Mouse (Mus musculus) megakaryocyte-erythroid progenitor cell, adult 5-6 weeks (primary cell): ENCODE data around the gene Macrod2. TPM values are rescaled to one million over a fixed set of nuclear protein-coding genes. Genes with fewer than 3 reads are reported as not detected.

Source experiments
- ATAC-seq: replicated peaks from 2 replicates; pipeline ENCODE4 v1.8.0; 2016; ENCODE audit warnings: mild to moderate bottlenecking, inconsistent platforms; ENCODE audit not compliant: severe bottlenecking, poor library complexity, low FRiP score, low TSS enrichment
- total RNA-seq, 2 experiments: library from RNA; stranded (forward) in 1 of 2; stranded (reverse) in 1 of 2; fragments of 200-1000, 215-1000 nt in 1 of 2; fragments of >200 nt in 1 of 2; fragmentation: Nextera tagmentation in 1 of 2; gene quantifications; 2 replicates each; pipeline ENCODE4 v1.2.3; 2014 to 2017

Gene Macrod2
- total RNA-seq, 2 experiments from 2014 or later: 7.4 to 10.8 TPM

DNA sequence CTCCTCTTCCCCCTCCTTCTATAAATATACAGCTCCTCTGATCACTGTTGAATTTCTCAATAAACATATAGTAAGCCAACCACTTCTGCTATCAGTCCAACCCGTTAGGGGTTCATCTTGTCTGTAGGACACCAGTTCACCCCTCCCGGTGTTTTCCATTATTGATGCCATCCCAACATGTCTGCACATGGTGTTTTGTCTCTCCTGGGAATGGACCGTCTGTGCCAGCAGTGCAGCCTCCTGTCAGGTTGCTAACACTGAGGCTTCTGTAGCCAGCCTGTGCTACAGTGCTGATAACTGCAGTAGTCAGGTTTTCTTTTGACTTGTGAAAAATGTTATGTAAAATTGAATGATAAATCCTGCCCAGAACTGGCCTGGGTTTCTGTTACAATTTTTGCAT lies 1928.0 kb downstream of the Macrod2 start:
- no peak for ATAC-seq

DNA sequence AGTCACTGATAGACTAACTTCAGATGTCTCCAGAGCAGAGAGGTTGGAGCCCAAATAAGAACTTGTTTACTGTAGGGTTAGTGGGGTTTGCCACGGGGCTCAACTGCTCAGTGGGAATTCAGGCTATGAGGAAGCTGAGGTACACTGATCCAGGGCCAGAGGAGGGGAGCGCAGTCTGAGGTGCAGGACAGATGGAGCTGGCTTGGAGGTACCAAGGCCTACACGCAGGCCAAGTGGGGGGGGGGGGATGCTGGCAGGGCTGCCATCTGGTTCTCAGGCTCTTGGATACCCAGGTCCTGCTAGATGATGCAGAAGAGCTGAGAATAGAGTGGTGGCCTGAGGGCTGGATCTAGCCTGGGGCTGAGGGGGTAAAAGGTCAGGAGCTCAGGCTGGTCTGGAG lies 1931.6 kb downstream of the Macrod2 start:
- ATAC-seq: no peak

DNA sequence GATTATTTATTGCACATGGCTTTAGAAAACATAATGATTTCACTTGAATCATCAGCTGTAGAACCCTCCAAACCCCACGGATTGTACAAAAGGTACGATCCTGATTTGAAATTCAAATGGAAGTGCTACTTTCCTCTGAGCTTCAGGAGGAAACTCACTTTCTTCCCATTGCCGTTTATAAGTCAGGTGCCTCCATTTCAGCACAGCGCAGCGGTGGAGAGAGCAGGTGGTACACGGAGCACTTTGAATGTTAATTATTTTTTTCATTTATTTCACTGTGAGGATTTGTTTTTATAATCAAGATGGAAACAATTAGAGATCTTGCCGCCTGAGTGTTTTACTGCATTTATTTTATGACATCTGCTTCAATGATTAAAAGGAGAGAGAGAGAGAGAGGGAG lies 1934.7 kb downstream of the Macrod2 start:
- ATAC-seq: no peak

DNA sequence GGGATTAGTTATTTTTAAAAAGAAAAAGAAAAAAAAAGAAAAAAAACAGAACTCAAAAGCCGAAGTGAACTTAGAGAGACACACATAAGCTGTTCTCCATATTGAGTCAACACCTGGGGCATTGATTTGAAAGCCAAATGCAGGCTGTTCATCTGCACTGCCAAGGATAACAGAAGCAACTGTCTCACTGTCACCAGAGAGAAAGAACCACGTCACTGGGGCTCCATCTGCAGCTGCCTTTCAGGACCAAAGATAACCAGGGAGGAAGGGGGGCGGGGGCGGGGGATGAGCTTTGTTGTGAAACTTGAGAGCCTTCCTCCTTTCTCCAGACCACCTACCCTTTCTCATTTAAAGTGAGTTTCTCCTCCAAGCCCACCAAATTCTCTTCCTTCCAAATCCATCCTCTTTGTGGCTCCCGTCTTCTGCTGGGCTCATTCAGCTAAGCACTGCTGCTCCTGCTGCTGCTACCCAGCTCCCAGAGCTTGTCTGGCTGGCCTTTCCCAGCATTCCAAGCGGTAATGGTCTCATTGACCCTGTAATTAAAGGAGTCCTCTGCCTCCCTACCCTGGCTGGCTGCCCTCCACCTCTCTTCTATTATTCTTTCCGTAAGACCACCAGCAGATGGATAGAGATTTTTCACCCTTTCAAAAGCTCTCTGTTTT lies 1939.5 kb downstream of the Macrod2 start:
- no peak for ATAC-seq

DNA sequence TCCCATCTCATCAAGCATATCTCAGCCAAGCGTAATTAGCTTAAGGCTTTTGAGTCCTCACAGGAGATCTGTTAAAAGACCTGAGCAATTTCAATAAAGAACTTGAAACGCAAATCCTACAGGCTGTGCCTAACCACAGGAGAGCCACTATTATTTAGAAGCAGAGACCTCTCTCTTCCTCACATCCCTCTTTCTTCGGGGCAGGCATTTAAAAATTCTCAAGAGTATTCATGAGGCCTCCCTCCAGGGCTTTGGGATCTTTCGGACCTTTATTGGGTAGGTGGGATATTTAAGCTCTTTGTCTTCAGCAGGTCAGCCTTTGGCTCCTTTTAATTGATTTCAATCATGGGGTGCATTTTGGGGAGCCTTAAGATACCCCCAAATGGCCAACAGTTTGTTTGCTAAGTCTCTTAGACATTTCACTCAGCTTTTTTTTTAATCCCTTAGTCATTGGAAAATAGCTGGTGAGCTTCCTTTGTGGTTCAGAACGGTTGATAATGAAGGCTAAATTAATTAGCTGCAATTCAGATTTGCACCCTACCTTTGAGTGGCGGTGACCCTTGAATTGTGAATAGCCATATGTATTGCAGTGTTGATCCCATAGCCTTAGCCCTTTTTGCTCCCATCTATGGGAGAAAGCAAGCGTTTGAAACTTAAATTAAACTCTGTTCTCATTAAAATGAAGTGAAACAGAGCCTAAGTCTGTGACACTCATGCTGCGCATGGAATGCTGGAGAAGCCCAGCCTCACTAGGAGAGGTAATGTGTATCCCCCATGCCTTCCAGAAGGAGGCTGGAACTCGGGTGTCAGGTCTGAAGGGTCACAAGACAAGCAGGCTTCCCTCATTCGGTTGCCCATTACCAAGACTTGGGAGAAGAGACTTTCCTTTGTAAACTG lies 1940.2 kb downstream of the Macrod2 start:
- no peak for ATAC-seq

DNA sequence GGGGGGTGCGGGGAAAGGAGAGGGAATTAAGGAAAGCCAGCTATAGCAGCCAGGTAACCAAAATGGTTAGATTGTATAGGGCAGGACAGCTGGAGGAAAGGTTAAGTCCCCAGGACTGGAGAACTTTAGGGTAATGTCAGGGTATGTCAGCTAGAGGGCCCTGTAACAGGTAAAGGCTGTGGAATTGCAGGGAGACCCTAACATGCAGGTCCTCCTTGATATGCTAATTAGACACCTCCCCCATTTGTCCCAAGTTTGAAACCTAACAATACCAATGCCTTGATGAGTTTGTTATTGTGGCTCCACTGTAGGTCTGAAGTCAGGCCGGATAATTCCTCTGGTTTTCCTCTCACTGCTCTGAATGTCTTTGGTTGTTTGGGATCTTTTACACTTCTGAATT lies 1948.9 kb downstream of the Macrod2 start:
- no peak for ATAC-seq

DNA sequence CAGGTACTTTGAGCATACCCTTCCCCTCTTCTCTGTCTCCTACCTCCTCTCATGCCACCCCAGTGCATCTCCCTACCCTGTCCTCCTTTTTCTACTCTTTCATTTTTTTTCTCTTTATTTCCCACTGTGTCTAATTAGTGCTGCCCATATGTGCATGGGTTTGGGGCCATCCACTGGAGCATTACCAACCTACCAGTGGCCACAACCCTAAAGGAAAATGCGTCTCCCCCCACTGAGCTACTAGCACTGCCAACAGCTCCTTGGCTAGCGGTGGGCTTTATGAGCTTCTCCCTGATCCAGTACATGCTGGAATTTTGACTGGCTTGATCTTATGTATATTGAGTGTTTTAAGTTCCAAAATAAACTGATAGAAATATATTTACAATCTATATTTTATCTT lies 1949.6 kb downstream of the Macrod2 start:
- ATAC-seq: no peak

DNA sequence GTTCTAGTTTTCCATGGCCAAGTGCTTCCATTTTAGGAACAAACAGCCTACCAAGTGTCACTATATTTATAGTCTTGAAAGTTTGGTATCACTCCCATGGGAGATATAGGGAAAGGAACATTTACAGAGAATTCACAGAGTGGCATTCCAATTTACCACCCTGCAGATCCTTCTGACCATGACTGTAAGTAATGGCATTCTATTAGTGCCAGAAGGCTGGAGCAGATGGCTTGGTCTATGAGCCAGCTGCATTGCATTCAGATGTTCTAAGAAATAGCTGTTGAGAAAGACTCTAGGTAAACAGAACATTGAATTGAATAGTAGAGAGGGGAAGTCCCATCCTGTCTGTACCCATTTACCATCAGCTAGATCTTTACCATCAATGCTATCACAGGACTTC lies 1954.7 kb downstream of the Macrod2 start:
- ATAC-seq: no peak

DNA sequence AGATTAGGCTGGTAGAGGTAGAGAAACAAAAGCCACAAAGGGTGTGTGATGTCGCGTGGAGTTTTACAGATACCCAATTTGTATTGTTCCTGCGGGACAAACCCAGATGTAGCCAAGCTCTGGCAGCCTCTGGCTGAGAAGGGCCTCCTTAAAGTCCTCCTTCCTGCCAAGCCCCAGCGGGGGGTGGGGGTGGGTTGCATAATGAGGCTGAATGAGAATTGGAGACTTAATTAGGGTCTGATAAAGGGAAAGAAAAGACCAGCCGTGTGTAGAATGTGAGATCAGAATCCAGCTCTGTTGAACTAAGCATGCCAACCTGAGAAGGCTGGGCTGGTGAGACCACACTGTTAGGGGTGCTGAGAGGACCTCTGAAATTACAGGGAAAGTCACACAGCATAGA lies 1967.8 kb downstream of the Macrod2 start:
- ATAC-seq: no peak

DNA sequence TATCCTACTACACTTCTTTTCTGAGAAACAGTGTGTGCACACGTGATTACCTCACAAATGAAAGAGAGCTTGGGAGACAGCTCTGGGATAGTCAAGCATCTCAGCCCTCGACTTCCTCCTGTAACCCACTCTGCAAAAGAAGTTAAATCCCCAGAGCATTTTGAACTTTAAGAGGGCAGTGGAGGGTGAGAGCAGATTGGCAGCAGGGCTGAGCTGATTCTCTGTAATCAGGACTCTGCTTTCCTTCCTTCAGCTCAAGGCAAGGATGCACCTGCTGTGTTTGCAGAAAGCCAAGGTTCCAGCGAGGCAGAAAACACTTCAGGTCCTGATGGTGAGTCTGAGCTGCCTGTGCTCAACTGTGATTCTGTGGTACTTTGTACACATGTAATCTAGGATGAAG lies 1978.9 kb downstream of the Macrod2 start:
- ATAC-seq: no peak

DNA sequence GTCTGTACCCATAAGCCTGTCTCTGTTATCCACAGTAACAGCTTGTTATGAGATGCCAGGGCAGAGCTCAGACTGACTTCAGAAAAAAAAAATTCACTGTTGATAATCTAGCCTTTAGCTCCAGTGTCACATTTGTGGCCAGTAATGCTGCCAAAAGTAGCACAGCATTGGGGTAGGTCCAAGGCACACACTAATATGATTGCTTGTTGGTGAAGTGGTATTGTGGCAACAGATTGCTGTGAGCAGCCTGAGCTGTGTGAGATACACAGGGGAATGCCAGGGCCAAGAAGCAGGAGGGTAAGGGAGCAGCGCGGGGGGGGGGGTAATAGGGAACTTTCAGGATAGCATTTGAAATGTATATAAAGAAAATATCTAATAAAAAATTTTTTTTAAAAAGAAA lies 1985.5 kb downstream of the Macrod2 start:
- no peak for ATAC-seq

DNA sequence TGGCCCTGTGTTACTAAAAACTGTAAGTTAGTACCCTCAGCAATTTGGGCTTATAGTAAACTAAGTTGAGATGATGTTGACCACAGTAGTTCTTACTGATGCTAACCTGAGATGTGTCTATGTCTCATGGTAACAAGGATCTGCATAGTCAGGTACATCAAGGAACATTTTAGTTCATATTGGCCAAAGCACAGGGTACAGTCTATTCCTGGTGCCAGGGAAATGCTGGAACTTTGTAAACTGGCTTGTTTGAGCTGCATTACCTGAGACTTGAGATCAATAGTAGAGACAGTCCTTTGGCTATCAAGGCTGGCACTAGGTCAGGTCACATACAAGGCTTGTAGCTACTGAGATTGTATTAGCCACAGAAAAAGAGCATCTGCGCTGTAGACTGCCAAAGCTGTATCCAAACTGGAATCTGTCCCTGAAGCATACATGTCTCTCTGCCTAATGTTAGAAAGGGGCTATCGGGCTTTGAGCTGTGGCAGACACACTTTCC lies 1986.0 kb downstream of the Macrod2 start:
- no peak for ATAC-seq

DNA sequence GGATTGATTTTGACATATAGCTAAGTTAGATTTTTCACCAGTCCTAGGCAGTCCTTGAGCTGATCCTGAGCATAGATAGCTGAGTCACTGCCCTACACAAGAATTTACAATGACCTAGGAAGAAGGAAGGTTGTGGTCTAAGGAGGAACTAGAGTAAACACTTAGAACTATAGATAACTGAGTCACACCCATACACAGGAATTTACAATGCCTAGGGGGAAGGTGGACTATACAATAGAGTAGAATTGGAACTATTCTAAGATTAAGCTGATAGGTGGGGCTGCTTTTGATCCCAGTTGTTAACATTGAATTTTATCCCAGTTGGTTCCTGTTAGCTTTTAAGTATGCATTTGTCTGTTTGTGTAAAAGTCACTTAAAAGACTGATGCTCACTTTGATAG lies 1998.4 kb downstream of the Macrod2 start:
- no peak for ATAC-seq

DNA sequence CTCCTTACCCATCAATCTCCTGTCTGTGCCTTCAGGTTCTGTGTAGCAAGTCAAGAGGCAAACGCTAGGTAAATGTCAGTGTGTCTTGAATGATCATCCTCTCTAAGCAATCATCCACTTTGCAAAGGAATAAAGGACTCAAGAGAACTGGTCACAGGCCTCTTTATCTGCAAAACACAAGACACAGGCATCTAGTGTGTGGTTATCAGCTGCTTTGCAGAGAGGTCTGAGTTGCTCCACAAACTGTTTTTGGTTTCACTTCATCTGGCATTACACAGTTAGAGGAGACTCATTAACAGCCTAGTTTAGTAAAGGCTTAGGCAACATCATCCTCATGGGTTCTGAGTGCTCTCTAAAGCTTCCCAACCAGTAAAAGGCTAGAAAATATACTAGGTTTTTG lies 2004.4 kb downstream of the Macrod2 start:
- ATAC-seq: 0 out of 2 replicates have a peak, but pooled peaks have one; percentile 22

DNA sequence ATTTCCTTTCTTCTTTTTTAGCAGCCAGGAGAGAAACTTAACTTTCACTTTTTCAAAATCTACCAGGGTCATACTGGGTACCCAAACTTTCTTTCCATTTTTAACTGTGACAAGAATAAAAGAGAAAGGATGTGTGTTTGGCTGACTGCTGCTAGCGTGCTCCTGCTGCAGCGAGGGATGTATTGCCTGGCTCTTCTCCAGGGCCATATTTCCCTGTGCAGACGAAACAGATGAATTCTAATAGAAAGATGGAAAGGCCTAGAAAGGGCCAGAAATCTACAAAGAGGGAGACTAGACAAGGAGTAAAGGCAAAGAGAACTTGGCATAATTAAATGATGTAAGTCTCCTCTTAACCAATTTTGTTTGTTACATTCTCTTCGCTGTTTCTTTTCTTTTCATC lies 2005.7 kb downstream of the Macrod2 start:
- no peak for ATAC-seq

DNA sequence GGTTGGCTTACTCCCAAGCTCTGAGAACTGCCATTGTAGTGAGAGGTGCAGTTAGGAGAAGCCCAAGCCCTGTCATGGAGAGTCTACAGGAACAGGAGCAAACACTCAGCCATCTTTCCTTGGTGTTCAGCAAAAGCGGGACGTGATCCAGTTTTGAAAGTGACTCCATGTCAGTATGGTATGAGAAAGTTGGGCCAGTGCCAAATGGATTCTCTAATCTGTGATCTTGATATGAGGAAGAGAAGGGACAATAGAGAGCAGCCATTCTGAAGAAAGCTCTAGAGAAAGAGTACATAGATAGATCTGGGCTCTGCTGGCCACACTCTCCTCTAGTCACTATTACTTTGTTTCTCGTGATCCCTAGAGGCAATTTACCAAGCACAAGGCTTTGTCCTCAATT lies 2006.2 kb downstream of the Macrod2 start:
- ATAC-seq: no peak

DNA sequence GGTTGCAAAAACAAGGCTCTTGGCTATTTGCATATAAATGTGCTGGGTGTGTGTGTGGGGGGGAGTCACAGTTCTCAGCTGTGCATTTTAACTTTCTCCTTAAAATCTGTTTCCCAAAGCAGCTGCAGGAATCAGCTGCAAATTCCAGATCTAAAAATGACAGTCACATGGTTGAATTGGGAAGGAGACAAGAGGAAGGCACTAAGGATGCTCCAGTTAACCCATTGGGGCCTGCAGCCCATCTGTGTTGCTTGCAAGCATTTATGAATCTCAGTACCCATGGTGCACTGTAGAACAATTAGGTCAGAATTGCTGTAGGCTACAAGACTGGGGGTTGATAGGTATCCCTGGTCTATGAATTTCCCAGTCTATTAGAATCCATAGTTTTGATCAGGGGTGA lies 2008.3 kb downstream of the Macrod2 start:
- ATAC-seq: no peak

DNA sequence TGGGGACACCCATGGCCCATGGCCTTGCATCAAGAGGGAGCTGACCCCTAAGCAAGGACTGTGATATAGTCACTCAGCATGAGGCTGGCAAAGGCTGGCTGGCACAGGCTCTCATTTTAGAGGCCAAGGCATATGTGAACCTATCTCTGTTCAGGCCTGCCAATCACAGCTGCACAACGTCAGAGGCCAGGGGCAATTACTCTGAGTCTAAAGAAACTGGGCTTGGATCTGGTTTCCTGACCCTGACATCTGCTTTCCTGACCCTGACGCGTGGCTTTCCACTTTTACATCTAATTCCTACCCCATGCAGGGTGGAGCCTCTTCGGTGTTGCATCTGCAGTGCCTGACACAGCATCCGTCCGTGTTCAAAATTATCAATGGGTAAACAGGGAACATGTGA lies 2009.2 kb downstream of the Macrod2 start:
- no peak for ATAC-seq

DNA sequence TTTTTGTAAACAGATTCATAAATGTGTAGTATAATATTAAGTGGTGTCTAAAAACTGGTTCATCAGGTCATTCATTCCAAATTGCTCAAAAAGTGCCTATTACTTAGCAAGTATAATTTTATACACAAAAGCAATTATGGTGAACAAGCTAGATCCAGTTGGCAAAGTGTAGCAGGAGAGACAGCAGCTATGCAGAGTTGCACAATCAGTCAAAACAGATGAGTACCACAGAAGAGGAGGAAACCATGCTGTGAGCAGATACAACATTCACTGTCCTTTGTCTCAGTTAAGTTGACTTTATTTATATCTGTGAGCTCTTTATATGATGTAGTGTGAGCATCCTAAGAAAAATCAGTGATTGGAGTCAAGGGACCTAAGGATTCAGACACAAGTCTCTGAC lies 2012.2 kb downstream of the Macrod2 start:
- ATAC-seq: no peak

DNA sequence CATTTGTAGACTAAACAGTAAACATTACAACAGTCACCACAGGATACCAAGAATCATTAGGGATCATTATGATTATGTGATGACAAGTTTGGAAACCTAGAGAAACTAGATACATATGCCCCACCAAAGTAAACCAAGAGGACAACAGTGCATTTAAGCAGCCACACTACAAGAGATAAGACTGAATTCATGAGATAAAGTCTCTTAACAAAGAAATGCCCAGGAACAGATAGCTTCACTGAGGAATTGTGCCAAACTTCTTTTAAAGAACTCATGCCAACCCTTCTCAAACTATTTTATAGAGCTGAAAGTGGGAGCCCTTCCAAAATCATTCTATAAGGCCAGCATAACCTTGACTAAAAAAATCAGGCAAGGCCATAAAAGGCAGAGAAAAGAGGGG lies 2015.0 kb downstream of the Macrod2 start:
- ATAC-seq: no peak

DNA sequence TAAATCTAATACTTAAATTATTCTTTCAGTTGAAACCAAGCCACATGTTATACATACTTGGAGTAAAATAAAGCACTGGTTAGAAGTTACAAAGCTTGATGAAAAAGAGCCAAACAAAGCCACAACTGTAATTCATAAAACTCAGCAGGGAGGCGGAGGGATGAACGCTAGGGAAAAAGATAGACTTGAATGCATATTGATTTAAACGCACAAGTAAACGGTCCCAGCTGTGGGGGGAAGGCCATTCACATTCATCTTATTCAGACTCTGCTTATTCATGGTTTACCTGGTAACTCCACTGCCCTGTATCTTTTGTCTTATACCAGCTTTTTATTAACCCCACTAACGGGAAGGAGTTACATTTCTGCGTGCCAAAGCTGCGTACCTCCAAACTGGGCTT lies 2038.0 kb downstream of the Macrod2 start:
- no peak for ATAC-seq
